Mouse (Mus musculus): ENCODE data around the gene Ramp3. TPM values are rescaled to one million over a fixed set of nuclear protein-coding genes. Genes with fewer than 3 reads are reported as not detected.

Ramp3 gene
- 5.7 TPM for polyA plus RNA-seq (2014; fragmentation: Illumina TruSeq; extraction: RNeasy Lipid Tissue Mini Kit (QIAGEN cat#74804); ENCODE audit: insufficient read depth, low read depth, low replicate concordance)

GRCm38 (mm10) chr11:6658271-6658670 lies at the start of gene Ramp3:
Gene Ramp3, plus strand, starts transcription at chr11:6658521.

GRCm38 (mm10) chr11:6625478-6626387 lies 32.6 kb upstream of the Ramp3 start, which contains the start of gene Tbrg4:
Gene Tbrg4, minus strand, starts transcription at chr11:6626067.

GRCm38 (mm10) chr11:6638537-6638936 lies 19.8 kb upstream of the Ramp3 start, which contains the start of gene Wap:
Gene Wap, minus strand, starts transcription at chr11:6638637.

Other genes with a start within 250 kb of the Ramp3 start
- gene Ppia, start 243.1 kb upstream of the Ramp3 start, polyA plus RNA-seq (2014; fragmentation: Illumina TruSeq; extraction: RNeasy Lipid Tissue Mini Kit (QIAGEN cat#74804); ENCODE audit: insufficient read depth, low read depth, low replicate concordance) = 1,907 TPM
- 125 TPM for gene H2afv, start 214.1 kb upstream of the Ramp3 start, polyA plus RNA-seq (2014; fragmentation: Illumina TruSeq; extraction: RNeasy Lipid Tissue Mini Kit (QIAGEN cat#74804); ENCODE audit: insufficient read depth, low read depth, low replicate concordance)
- 17.3 TPM for gene Purb, start 182.6 kb upstream of the Ramp3 start, polyA plus RNA-seq (2014; fragmentation: Illumina TruSeq; extraction: RNeasy Lipid Tissue Mini Kit (QIAGEN cat#74804); ENCODE audit: insufficient read depth, low read depth, low replicate concordance)
- 14.6 TPM for gene Myo1g, start 137.6 kb upstream of the Ramp3 start, polyA plus RNA-seq (2014; fragmentation: Illumina TruSeq; extraction: RNeasy Lipid Tissue Mini Kit (QIAGEN cat#74804); ENCODE audit: insufficient read depth, low read depth, low replicate concordance)
- gene Ccm2, start 111.6 kb upstream of the Ramp3 start, polyA plus RNA-seq (2014; fragmentation: Illumina TruSeq; extraction: RNeasy Lipid Tissue Mini Kit (QIAGEN cat#74804); ENCODE audit: insufficient read depth, low read depth, low replicate concordance) = 37.8 TPM
- 2.9 TPM for gene Nacad, start 52.5 kb upstream of the Ramp3 start, polyA plus RNA-seq (2014; fragmentation: Illumina TruSeq; extraction: RNeasy Lipid Tissue Mini Kit (QIAGEN cat#74804); ENCODE audit: insufficient read depth, low read depth, low replicate concordance)
- gene Tbrg4, start 32.5 kb upstream of the Ramp3 start, polyA plus RNA-seq (2014; fragmentation: Illumina TruSeq; extraction: RNeasy Lipid Tissue Mini Kit (QIAGEN cat#74804); ENCODE audit: insufficient read depth, low read depth, low replicate concordance) = 12.1 TPM
- gene Wap, start 19.9 kb upstream of the Ramp3 start, polyA plus RNA-seq (2014; fragmentation: Illumina TruSeq; extraction: RNeasy Lipid Tissue Mini Kit (QIAGEN cat#74804); ENCODE audit: insufficient read depth, low read depth, low replicate concordance) = not detected
- gene Gm11983, start 179.1 kb downstream of the Ramp3 start, polyA plus RNA-seq (2014; fragmentation: Illumina TruSeq; extraction: RNeasy Lipid Tissue Mini Kit (QIAGEN cat#74804); ENCODE audit: insufficient read depth, low read depth, low replicate concordance) = not detected